ENCODE assay signal across 8 mouse cellular contexts in genomic region chr5:92137239-92138046, GRCm38 (mm10). TPM values are rescaled to one million over a fixed set of nuclear protein-coding genes. Genes with fewer than 3 reads are reported as not detected.
DNase-seq lines count a peak whose midpoint lies in the region; ATAC-seq lines count a peak whose summit lies in the region.

Gene Uso1 (plus strand): TSS chr5:92137938.

- H3K4me3 ChIP-seq in hindbrain, embryonic 14.5 days (replicated peaks; ENCODE audit: low read length): peak within 1 kb of the TSS; percentile 93

- no peaks in the 10 kb centered on the region for H3K9me3 ChIP-seq in hindbrain, embryonic 14.5 days (ENCODE audit: control insufficient read depth, low read length)

- H3K9ac ChIP-seq in hindbrain, embryonic 14.5 days: peak within 1 kb of the TSS; percentile 88

- peak; percentile 97 for DNase-seq in R1 (ENCODE audit: low read depth, low spot score)
- DNase-seq in cerebellum, postnatal 25 days: peak; percentile 98 to 100
- peak; percentile 88 to 96 for DNase-seq in frontal cortex, postnatal 25 days (ENCODE audit: low spot score in 2 of 2)
- DNase-seq in hindbrain, embryonic 14.5 days (ENCODE audit: low spot score): peak; percentile 98
- peak; percentile 98 for DNase-seq in layer of hippocampus, postnatal 36 days
- DNase-seq in lung, postnatal 36 days: peak; percentile 99
- DNase-seq in retina, postnatal 1 day: peak; percentile 99
- DNase-seq in urinary bladder, adult 18-20 months (ENCODE audit: low spot score in 2 of 2): peak; percentile 96 to 99

- WGBS in hindbrain, embryonic 14.5 days: 2% methylated on average over 57 of the region's 59 CpGs

- H3K27me3 ChIP-seq in hindbrain, embryonic 14.5 days (ENCODE audit: control insufficient read depth, insufficient read depth, low read length): no peaks in the 10 kb centered on the region

- peak within 1 kb of the TSS; percentile 76 for H3K4me2 ChIP-seq in hindbrain, embryonic 14.5 days (replicated peaks)

- ATAC-seq in hindbrain, embryonic 14.5 days (ENCODE audit: low FRiP score): peak; percentile 97

- H3K36me3 ChIP-seq in hindbrain, embryonic 14.5 days (replicated peaks; ENCODE audit: control insufficient read depth, insufficient read depth): 0 out of 2 replicates have a peak, but pooled peaks cover 3% of the 10 kb centered on the region

- peaks cover 30% of the 10 kb centered on the region for H3K4me1 ChIP-seq in hindbrain, embryonic 14.5 days (replicated peaks; ENCODE audit: control insufficient read depth, insufficient read depth, low read length)

- H3K27ac ChIP-seq in hindbrain, embryonic 14.5 days: peak within 1 kb of the TSS; percentile 88

RNA-seq across cellular contexts. Expression of gene Uso1, which starts in this region (rescaled TPM):
- polyA plus RNA-seq in hindbrain, embryonic 14.5 days (2014; fragmentation: Nextera tagmentation; extraction: Ambion mirVana): 27.4 and 30.9 TPM in 2 replicates
- 10 to 100 TPM; 84.3 to 84.7 TPM for total RNA-seq in layer of hippocampus, postnatal 36 days (2021)

Comparison
In these comparisons a context has a peak if more than half of its experiments do, and no peak if none do; other contexts are left out.
1. Peak in every context shown above with its lines: DNase-seq, ATAC-seq, H3K4me3 ChIP-seq and H3K27ac ChIP-seq.